In genomic region chr13:43806371-43807271, GRCm38 (mm10) we compare ENCODE assay signal across 13 mouse cellular contexts. TPM values are rescaled to one million over a fixed set of nuclear protein-coding genes. Genes with fewer than 3 reads are reported as not detected.
DNase-seq lines count a peak whose midpoint lies in the region; ATAC-seq and TF ChIP-seq lines count a peak whose summit lies in the region.
"Had no signal": no experiment of that assay in that cellular context is flagged by ENCODE, and none has a peak within 500 bp of the region (broad histone marks: within the 10 kb centered on the region; RNA-seq: fewer than 3 reads in every experiment).

No protein-coding gene starts in this region.

- WGBS in lung, embryonic 15.5 days, result 63% methylated on average over 14 of the region's 14 CpGs
- 54% methylated on average over 14 of the region's 14 CpGs for WGBS in embryonic facial prominence, embryonic 14.5 days
- WGBS in hindbrain, embryonic 15.5 days, result 25% methylated on average over 14 of the region's 14 CpGs
- 28% methylated on average over 14 of the region's 14 CpGs for WGBS in midbrain, postnatal 0 days

- no peak for DNase-seq in lung, postnatal 36 days
- no peak for DNase-seq in embryonic facial prominence, embryonic 14.5 days (ENCODE audit: low spot score)
- DNase-seq in midbrain, postnatal 0 days (ENCODE audit: low spot score), result no peak
- no peak for DNase-seq in layer of hippocampus, postnatal 14 days (ENCODE audit: low spot score in 2 of 2)
- no peak for DNase-seq in gastrocnemius, postnatal 36 days
- DNase-seq in adrenal gland, adult (ENCODE audit: inconsistent age in 2 of 2, low spot score in 1 of 2), result no peak
- DNase-seq: cerebellum, postnatal 36 days; gastrocnemius, postnatal 25 days; kidney, adult 18-20 months had no signal

- no peak overlapping the region for H3K4me3 ChIP-seq in lung, embryonic 15.5 days
- no peak overlapping the region for H3K4me3 ChIP-seq in embryonic facial prominence, embryonic 14.5 days (ENCODE audit: low read depth, low read length)
- H3K4me3 ChIP-seq in hindbrain, embryonic 15.5 days, result no peak overlapping the region
- H3K4me3 ChIP-seq in midbrain, postnatal 0 days (ENCODE audit: low read depth, low read length), result no peak overlapping the region
- H3K4me3 ChIP-seq: erythroblast, embryonic 14.5 days; liver, embryonic 12.5 days had no signal

- H3K4me1 ChIP-seq in lung, embryonic 15.5 days, result peaks cover 17% of the 10 kb centered on the region
- H3K4me1 ChIP-seq in embryonic facial prominence, embryonic 14.5 days (ENCODE audit: control insufficient read depth, insufficient read depth, low read length), result no peaks in the 10 kb centered on the region
- peaks cover 15% of the 10 kb centered on the region for H3K4me1 ChIP-seq in hindbrain, embryonic 15.5 days (replicated peaks)
- H3K4me1 ChIP-seq in midbrain, postnatal 0 days (ENCODE audit: insufficient read depth, low read length), result peaks cover 9% of the 10 kb centered on the region; the same call in 1 of the 2 replicates
- H3K4me1 ChIP-seq: liver, embryonic 12.5 days had no signal

- H3K9me3 ChIP-seq in lung, embryonic 15.5 days, result no peaks in the 10 kb centered on the region
- no peaks in the 10 kb centered on the region for H3K9me3 ChIP-seq in embryonic facial prominence, embryonic 14.5 days (ENCODE audit: control insufficient read depth, low read length)
- H3K9me3 ChIP-seq in hindbrain, embryonic 15.5 days, result no peaks in the 10 kb centered on the region
- H3K9me3 ChIP-seq in midbrain, postnatal 0 days (ENCODE audit: low read length), result no peaks in the 10 kb centered on the region
- H3K9me3 ChIP-seq: liver, embryonic 12.5 days had no signal

- H3K4me2 ChIP-seq in lung, embryonic 15.5 days, result no peak overlapping the region
- no peak overlapping the region for H3K4me2 ChIP-seq in embryonic facial prominence, embryonic 14.5 days (ENCODE audit: low read depth, low read length)
- peak overlapping the region; percentile 31 for H3K4me2 ChIP-seq in hindbrain, embryonic 15.5 days
- peak overlapping the region; percentile 24; the same call in 1 of the 2 replicates for H3K4me2 ChIP-seq in midbrain, postnatal 0 days (ENCODE audit: low read depth, low read length, poor library complexity, severe bottlenecking)
- H3K4me2 ChIP-seq: liver, embryonic 12.5 days had no signal

- ATAC-seq in lung, embryonic 15.5 days (ENCODE audit: borderline replicate concordance, extremely low read depth, low FRiP score, low TSS enrichment), result no peak
- ATAC-seq in embryonic facial prominence, embryonic 14.5 days (ENCODE audit: low read depth), result peak; percentile 33; the same call in 1 of the 2 replicates
- peak; percentile 45; the same call in 1 of the 2 replicates for ATAC-seq in hindbrain, embryonic 15.5 days (ENCODE audit: low FRiP score, low read depth)
- no peak for ATAC-seq in midbrain, postnatal 0 days (ENCODE audit: low FRiP score)
- ATAC-seq: liver, embryonic 12.5 days had no signal

- no peaks in the 10 kb centered on the region for H3K27me3 ChIP-seq in lung, embryonic 15.5 days
- H3K27me3 ChIP-seq in embryonic facial prominence, embryonic 14.5 days (replicated peaks; ENCODE audit: control insufficient read depth, insufficient read depth, low read length), result no peaks in the 10 kb centered on the region
- no peaks in the 10 kb centered on the region for H3K27me3 ChIP-seq in hindbrain, embryonic 15.5 days
- no peaks in the 10 kb centered on the region for H3K27me3 ChIP-seq in midbrain, postnatal 0 days (ENCODE audit: insufficient read depth, low read length)
- H3K27me3 ChIP-seq: liver, embryonic 12.5 days had no signal

- H3K27ac ChIP-seq in lung, embryonic 15.5 days, result peak overlapping the region; percentile 59
- no peak overlapping the region for H3K27ac ChIP-seq in embryonic facial prominence, embryonic 14.5 days (replicated peaks; ENCODE audit: low read depth, low read length)
- peak overlapping the region; percentile 45 for H3K27ac ChIP-seq in hindbrain, embryonic 15.5 days (replicated peaks)
- no peak overlapping the region for H3K27ac ChIP-seq in midbrain, postnatal 0 days (ENCODE audit: low read depth, low read length)
- H3K27ac ChIP-seq: liver, embryonic 12.5 days had no signal

- H3K36me3 ChIP-seq in lung, embryonic 15.5 days, result no peaks in the 10 kb centered on the region; the same call in 1 of the 2 replicates
- no peaks in the 10 kb centered on the region for H3K36me3 ChIP-seq in embryonic facial prominence, embryonic 14.5 days (ENCODE audit: control insufficient read depth, insufficient read depth, low read length)
- no peaks in the 10 kb centered on the region for H3K36me3 ChIP-seq in hindbrain, embryonic 15.5 days
- peaks cover 9% of the 10 kb centered on the region; the same call in 1 of the 2 replicates for H3K36me3 ChIP-seq in midbrain, postnatal 0 days (ENCODE audit: insufficient read depth, low read length)
- H3K36me3 ChIP-seq: liver, embryonic 12.5 days had no signal

- intact Hi-C loops in gastrocnemius, postnatal 36 days (cut with DNase I), result no loop called here

- H3K9ac ChIP-seq in lung, embryonic 15.5 days, result no peak overlapping the region
- H3K9ac ChIP-seq in embryonic facial prominence, embryonic 14.5 days (ENCODE audit: low read depth, low read length), result no peak overlapping the region
- no peak overlapping the region for H3K9ac ChIP-seq in hindbrain, embryonic 15.5 days
- H3K9ac ChIP-seq in midbrain, postnatal 0 days (replicated peaks; ENCODE audit: low read length, poor library complexity, severe bottlenecking), result no peak overlapping the region
- H3K9ac ChIP-seq: liver, embryonic 12.5 days had no signal

- no peak for TF ChIP-seq CTCF in midbrain, postnatal 0 days (IDR thresholded peaks at IDR 0.05)

RNA-seq across cellular contexts. Expression of gene Cd83, which starts 22.0 kb away (rescaled TPM):
- 12.9 and 15.1 TPM in 2 replicates for polyA plus RNA-seq in lung, embryonic 15.5 days (2015; fragmentation: Nextera tagmentation; extraction: Ambion mirVana)
- 8.8 and 10.9 TPM in 2 replicates for polyA plus RNA-seq in embryonic facial prominence, embryonic 14.5 days (2014; fragmentation: Nextera tagmentation; extraction: Ambion mirVana)
- polyA plus RNA-seq in hindbrain, embryonic 15.5 days (2015; fragmentation: Nextera tagmentation; extraction: Ambion mirVana), result 28.5 and 28.9 TPM in 2 replicates
- total RNA-seq in midbrain, postnatal 0 days (2014; rRNA removed), result 36.0 and 38.8 TPM in 2 replicates
- polyA plus RNA-seq in midbrain, postnatal 0 days (2015; fragmentation: Nextera tagmentation; extraction: Ambion mirVana), result 36.6 and 43.6 TPM in 2 replicates
- total RNA-seq in layer of hippocampus, postnatal 14 days (2021), result 1 to 10 TPM; 6.6 to 7.3 TPM
- 1 to 10 TPM in 1 of 2 experiments, under 1 TPM in 1; 0.84 to 1.0 TPM for total RNA-seq in gastrocnemius, postnatal 36 days (2021)
- polyA plus RNA-seq: erythroblast, embryonic 14.5 days had no signal

Comparison
In these comparisons a context has a peak if more than half of its experiments do, and no peak if none do; other contexts are left out.
1. ATAC-seq: peak in embryonic facial prominence, embryonic 14.5 days (single experiment) and hindbrain, embryonic 15.5 days (single experiment); none in lung, embryonic 15.5 days (single experiment) and midbrain, postnatal 0 days (single experiment).
2. H3K27ac ChIP-seq: peak in lung, embryonic 15.5 days (single experiment) and hindbrain, embryonic 15.5 days (single experiment); none in embryonic facial prominence, embryonic 14.5 days (single experiment) and midbrain, postnatal 0 days (single experiment).
3. H3K4me2 ChIP-seq: peak in hindbrain, embryonic 15.5 days (single experiment) and midbrain, postnatal 0 days (single experiment); none in lung, embryonic 15.5 days (single experiment) and embryonic facial prominence, embryonic 14.5 days (single experiment).